Mouse (Mus musculus): ENCODE measurements around the gene Igsf9b. TPM values are rescaled to one million over a fixed set of nuclear protein-coding genes. Genes with fewer than 3 reads are reported as not detected.

Gene Igsf9b
- polyA plus RNA-seq, 1 experiment from 2014 or later = 2.6 TPM

DNA sequence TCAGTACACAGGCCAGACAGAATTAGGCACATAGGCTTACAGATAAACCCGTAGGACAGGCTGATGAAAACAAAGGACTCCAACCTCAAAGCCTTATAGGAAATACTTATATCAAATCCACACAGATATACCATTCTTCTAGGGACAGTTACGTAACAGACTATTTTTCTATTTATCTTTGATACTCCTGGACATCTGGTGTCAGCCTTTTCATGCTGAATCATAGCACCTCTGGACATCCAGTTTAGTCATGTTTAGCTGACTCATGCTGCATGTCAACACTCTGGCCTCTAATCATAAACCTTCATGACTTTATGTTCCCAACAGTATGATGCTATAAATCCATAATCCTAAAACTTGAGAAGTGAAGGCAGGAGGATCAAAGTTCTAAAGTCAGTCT lies 29.1 kb upstream of the Igsf9b start:
- H3K4me3 ChIP-seq (ENCODE audit: low read length) = no peak overlapping the region
- H3K36me3 ChIP-seq (ENCODE audit: control insufficient read depth, insufficient read depth, low read length) = no peaks in the 10 kb centered on the region
- H3K4me2 ChIP-seq (ENCODE audit: low read depth, low read length) = no peak overlapping the region
- H3K27ac ChIP-seq (ENCODE audit: low read length) = no peak overlapping the region
- 74% methylated on average over 2 of the region's 2 CpGs for WGBS
- no peaks in the 10 kb centered on the region for H3K9me3 ChIP-seq (ENCODE audit: control insufficient read depth, low read length)
- no peaks in the 10 kb centered on the region for H3K27me3 ChIP-seq (ENCODE audit: control insufficient read depth, insufficient read depth, low read depth, low read length)
- no peak overlapping the region for H3K9ac ChIP-seq (ENCODE audit: low read length)
- no peaks in the 10 kb centered on the region for H3K4me1 ChIP-seq (replicated peaks; ENCODE audit: control insufficient read depth, insufficient read depth, low read length)
- ATAC-seq (ENCODE audit: low read depth) = no peak

DNA sequence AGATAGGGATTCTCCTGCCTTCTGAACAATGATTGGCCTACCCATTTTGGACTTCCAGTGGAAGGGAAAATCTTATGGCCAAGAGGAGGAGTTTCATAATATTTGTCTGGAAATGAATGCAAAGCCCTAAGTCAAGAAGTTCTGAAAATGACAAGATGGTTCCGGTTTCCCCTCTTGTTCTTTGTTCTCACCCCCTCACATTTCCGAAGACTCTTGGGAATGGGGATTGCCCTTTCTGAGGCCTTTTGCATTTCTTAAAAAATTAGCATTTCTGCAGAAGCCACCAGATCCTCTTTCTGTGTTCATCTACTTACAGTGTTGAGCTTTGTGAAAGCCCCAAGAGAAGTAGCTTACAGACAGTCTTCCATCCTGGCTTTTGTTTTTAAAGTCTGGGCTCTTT lies 27.1 kb upstream of the Igsf9b start:
- no peak overlapping the region for H3K4me3 ChIP-seq (ENCODE audit: low read length)
- no peak for ATAC-seq (ENCODE audit: low read depth)
- no peaks in the 10 kb centered on the region for H3K27me3 ChIP-seq (ENCODE audit: control insufficient read depth, insufficient read depth, low read depth, low read length)
- no peak overlapping the region for H3K27ac ChIP-seq (ENCODE audit: low read length)
- H3K36me3 ChIP-seq (ENCODE audit: control insufficient read depth, insufficient read depth, low read length) = no peaks in the 10 kb centered on the region
- no peaks in the 10 kb centered on the region for H3K4me1 ChIP-seq (replicated peaks; ENCODE audit: control insufficient read depth, insufficient read depth, low read length)
- no peak overlapping the region for H3K4me2 ChIP-seq (ENCODE audit: low read depth, low read length)
- WGBS = 88% methylated on average over 2 of the region's 2 CpGs
- H3K9me3 ChIP-seq (ENCODE audit: control insufficient read depth, low read length) = no peaks in the 10 kb centered on the region
- no peak overlapping the region for H3K9ac ChIP-seq (ENCODE audit: low read length)

DNA sequence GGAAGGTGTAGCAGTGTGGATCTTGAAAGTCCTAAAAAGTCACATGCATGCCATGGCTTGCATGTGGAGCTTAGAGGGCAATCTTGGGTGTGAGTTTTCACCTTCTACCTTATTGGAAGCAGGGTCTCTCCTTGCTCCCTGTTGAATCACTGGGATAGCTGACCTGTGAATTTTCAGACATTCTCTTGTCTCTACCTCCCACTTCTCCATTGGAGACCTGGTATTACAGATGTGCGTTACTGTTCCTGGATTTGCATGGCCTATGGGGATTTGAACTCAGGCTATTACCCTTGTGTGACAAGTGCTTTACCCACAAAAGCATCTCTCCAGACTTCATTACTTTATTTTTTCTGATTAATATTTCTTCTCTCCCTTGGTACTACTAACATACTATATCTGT lies 26.1 kb upstream of the Igsf9b start:
- H3K9ac ChIP-seq (ENCODE audit: low read length) = no peak overlapping the region
- no peak overlapping the region for H3K27ac ChIP-seq (ENCODE audit: low read length)
- ATAC-seq (ENCODE audit: low read depth) = no peak
- no peaks in the 10 kb centered on the region for H3K4me1 ChIP-seq (replicated peaks; ENCODE audit: control insufficient read depth, insufficient read depth, low read length)
- no peaks in the 10 kb centered on the region for H3K9me3 ChIP-seq (ENCODE audit: control insufficient read depth, low read length)
- no peaks in the 10 kb centered on the region for H3K36me3 ChIP-seq (ENCODE audit: control insufficient read depth, insufficient read depth, low read length)
- no peak overlapping the region for H3K4me2 ChIP-seq (ENCODE audit: low read depth, low read length)
- WGBS = 82% methylated on average over 1 of the region's 1 CpGs
- no peaks in the 10 kb centered on the region for H3K27me3 ChIP-seq (ENCODE audit: control insufficient read depth, insufficient read depth, low read depth, low read length)
- no peak overlapping the region for H3K4me3 ChIP-seq (ENCODE audit: low read length)

DNA sequence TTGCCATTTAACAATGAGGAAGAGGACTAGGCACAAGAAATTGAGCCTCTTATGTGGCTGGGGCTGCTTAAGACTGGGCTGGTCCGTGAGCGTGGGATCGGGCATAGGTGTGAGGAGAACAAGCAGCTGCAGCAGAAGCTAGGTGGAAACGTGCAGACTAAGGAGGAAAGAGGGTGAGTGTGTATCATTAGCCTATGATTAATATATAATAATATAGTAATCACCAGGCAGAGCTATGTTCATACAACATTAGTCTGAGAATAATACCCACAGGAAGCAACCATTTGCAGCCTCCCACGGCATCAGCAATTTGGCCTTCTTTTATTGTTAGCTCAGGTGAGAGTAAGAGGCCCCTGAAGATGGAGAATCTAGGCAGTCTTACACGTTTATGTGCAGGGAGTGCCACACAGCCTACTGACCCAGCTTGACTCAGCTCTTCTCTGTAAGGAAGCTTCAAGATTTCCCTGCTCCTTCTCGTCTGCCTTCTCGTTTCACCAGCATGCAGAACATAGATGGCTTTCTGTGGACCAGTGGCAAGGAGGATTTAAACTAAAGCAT lies 22.6 kb upstream of the Igsf9b start:
- H3K4me1 ChIP-seq (replicated peaks; ENCODE audit: control insufficient read depth, insufficient read depth, low read length) = no peaks in the 10 kb centered on the region
- WGBS = 64% methylated on average over 8 of the region's 8 CpGs
- H3K27me3 ChIP-seq (ENCODE audit: control insufficient read depth, insufficient read depth, low read depth, low read length) = no peaks in the 10 kb centered on the region
- H3K9me3 ChIP-seq (ENCODE audit: control insufficient read depth, low read length) = no peaks in the 10 kb centered on the region
- H3K4me2 ChIP-seq (ENCODE audit: low read depth, low read length) = no peak overlapping the region
- no peak overlapping the region for H3K9ac ChIP-seq (ENCODE audit: low read length)
- ATAC-seq (ENCODE audit: low read depth) = no peak
- no peaks in the 10 kb centered on the region for H3K36me3 ChIP-seq (ENCODE audit: control insufficient read depth, insufficient read depth, low read length)
- no peak overlapping the region for H3K27ac ChIP-seq (ENCODE audit: low read length)
- H3K4me3 ChIP-seq (ENCODE audit: low read length) = no peak overlapping the region

DNA sequence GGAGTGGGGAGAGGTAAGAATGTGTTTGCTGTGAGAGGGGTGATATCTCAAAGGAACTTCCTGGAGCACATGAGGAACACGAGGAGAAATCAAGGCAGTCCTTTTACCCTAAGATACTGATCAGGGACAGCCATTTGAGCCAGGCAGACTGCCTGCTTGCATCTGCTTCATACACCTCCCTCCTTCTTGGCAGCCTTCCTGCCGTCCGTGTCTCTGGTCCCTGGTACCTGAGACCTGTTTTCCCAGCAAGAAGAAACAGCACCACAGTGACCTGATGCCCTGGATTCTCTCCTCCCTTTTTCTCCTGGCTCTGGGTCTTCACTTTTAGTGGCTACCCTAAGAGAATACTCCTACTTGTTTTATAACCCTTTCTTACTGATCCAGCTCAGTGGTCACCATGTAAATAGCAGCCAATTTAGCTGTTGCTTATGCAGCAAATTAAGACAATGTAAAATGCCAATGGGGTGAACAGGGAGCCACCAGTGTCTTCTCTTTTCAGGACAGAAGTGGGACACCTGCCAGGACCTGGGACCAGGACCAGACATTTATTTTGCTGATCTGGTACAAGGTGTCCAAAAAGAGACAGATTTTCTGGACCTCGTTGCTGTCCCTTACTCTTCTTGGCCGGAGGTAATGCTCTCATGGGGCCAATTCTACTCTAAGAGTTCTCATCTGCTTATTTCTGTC lies 21.5 kb upstream of the Igsf9b start:
- no peaks in the 10 kb centered on the region for H3K27me3 ChIP-seq (ENCODE audit: control insufficient read depth, insufficient read depth, low read depth, low read length)
- no peak for ATAC-seq (ENCODE audit: low read depth)
- no peak overlapping the region for H3K4me3 ChIP-seq (ENCODE audit: low read length)
- no peak overlapping the region for H3K27ac ChIP-seq (ENCODE audit: low read length)
- H3K4me2 ChIP-seq (ENCODE audit: low read depth, low read length) = no peak overlapping the region
- H3K4me1 ChIP-seq (replicated peaks; ENCODE audit: control insufficient read depth, insufficient read depth, low read length) = no peaks in the 10 kb centered on the region
- no peaks in the 10 kb centered on the region for H3K9me3 ChIP-seq (ENCODE audit: control insufficient read depth, low read length)
- 57% methylated on average over 5 of the region's 5 CpGs for WGBS
- H3K9ac ChIP-seq (ENCODE audit: low read length) = no peak overlapping the region
- H3K36me3 ChIP-seq (ENCODE audit: control insufficient read depth, insufficient read depth, low read length) = no peaks in the 10 kb centered on the region

DNA sequence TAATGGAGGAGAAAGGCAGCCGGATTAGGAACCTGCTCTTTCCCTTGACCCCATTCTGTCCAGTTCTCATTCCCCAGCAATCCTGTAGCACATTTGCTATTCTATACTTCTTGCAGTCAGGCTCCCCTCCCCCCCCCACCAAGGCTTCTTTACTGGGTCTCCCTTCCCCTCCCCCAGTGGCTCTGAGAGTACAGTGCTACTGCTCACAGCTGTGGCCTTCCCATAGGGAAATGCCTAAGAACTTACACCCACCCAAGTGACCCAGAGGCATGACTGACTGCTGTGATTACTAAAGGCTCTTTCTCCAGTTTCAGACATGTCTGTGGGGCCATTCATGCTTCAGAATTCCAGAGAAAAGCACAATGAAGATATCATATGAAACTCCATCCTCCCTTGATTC lies 20.0 kb upstream of the Igsf9b start:
- H3K4me2 ChIP-seq (ENCODE audit: low read depth, low read length) = no peak overlapping the region
- ATAC-seq (ENCODE audit: low read depth) = no peak
- H3K27me3 ChIP-seq (ENCODE audit: control insufficient read depth, insufficient read depth, low read depth, low read length) = no peaks in the 10 kb centered on the region
- no peaks in the 10 kb centered on the region for H3K36me3 ChIP-seq (ENCODE audit: control insufficient read depth, insufficient read depth, low read length)
- no peak overlapping the region for H3K4me3 ChIP-seq (ENCODE audit: low read length)
- 69% methylated on average over 1 of the region's 1 CpGs for WGBS
- no peak overlapping the region for H3K27ac ChIP-seq (ENCODE audit: low read length)
- H3K9ac ChIP-seq (ENCODE audit: low read length) = no peak overlapping the region
- H3K4me1 ChIP-seq (replicated peaks; ENCODE audit: control insufficient read depth, insufficient read depth, low read length) = no peaks in the 10 kb centered on the region
- H3K9me3 ChIP-seq (ENCODE audit: control insufficient read depth, low read length) = no peaks in the 10 kb centered on the region

DNA sequence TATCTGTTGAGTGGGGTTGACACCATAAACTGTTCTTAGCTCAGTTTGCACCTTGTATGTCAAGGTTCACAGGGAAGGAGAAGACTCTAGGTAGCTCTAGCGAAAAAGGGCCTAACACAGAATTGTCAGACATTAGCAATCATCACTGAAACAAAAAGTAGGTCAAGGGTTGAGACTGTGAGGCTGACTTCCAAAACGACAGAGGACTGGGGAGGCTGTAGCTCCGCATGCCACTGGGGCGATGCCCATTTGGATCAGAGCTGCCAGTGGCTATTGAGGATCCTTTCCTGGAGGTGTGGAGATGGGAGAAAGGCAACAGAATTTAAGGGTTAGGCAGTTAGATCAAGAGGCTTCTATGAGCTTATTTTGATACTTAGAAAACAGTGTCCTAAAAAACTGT lies 18.0 kb upstream of the Igsf9b start:
- Histone ChIP-seq H3K9me3 (ENCODE audit: control insufficient read depth, low read length) (no peaks in the 10 kb centered on the region), H3K4me1 (replicated peaks; ENCODE audit: control insufficient read depth, insufficient read depth, low read length) (no peaks in the 10 kb centered on the region), H3K4me3 (ENCODE audit: low read length) (no peak overlapping the region), H3K9ac (ENCODE audit: low read length) (no peak overlapping the region), H3K27ac (ENCODE audit: low read length) (no peak overlapping the region), H3K36me3 (ENCODE audit: control insufficient read depth, insufficient read depth, low read length) (no peaks in the 10 kb centered on the region), H3K4me2 (ENCODE audit: low read depth, low read length) (no peak overlapping the region), H3K27me3 (ENCODE audit: control insufficient read depth, insufficient read depth, low read depth, low read length) (no peaks in the 10 kb centered on the region)
- ATAC-seq (ENCODE audit: low read depth) = no peak
- 63% methylated on average over 4 of the region's 4 CpGs for WGBS

DNA sequence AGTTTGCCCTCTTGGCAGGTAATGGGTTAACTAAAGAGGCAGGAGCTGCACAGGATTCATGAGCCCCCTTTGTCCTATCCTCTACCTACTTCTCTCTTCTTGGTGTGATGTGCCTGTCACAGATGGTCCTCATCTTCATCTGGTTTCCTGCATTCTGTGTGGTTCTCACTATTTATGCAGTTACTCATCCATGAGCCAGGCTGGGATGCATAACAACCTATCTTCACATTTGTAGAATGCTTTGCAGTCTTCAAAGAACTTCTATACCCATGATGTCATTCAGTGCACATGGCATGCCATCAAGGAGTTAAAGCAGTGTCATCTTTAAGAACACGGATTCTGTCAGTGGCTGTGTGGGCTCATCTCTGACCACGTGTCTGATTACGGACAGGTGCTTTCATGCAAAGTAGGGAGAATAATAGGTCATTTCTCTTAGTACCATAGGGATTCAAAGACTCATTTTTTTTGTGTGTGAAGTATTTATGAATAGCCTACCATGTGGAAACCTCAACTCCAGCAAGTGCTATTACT lies 13.2 kb upstream of the Igsf9b start:
- no peaks in the 10 kb centered on the region for H3K36me3 ChIP-seq (ENCODE audit: control insufficient read depth, insufficient read depth, low read length)
- no peak overlapping the region for H3K4me2 ChIP-seq (ENCODE audit: low read depth, low read length)
- H3K9ac ChIP-seq (ENCODE audit: low read length) = no peak overlapping the region
- no peak for ATAC-seq (ENCODE audit: low read depth)
- H3K9me3 ChIP-seq (ENCODE audit: control insufficient read depth, low read length) = no peaks in the 10 kb centered on the region
- whole genome bisulfite sequencing = 66% methylated on average over 3 of the region's 3 CpGs
- H3K27ac ChIP-seq (ENCODE audit: low read length) = no peak overlapping the region
- no peaks in the 10 kb centered on the region for H3K27me3 ChIP-seq (ENCODE audit: control insufficient read depth, insufficient read depth, low read depth, low read length)
- H3K4me1 ChIP-seq (replicated peaks; ENCODE audit: control insufficient read depth, insufficient read depth, low read length) = peaks cover 10% of the 10 kb centered on the region; the same call in 1 of the 2 replicates
- no peak overlapping the region for H3K4me3 ChIP-seq (ENCODE audit: low read length)

DNA sequence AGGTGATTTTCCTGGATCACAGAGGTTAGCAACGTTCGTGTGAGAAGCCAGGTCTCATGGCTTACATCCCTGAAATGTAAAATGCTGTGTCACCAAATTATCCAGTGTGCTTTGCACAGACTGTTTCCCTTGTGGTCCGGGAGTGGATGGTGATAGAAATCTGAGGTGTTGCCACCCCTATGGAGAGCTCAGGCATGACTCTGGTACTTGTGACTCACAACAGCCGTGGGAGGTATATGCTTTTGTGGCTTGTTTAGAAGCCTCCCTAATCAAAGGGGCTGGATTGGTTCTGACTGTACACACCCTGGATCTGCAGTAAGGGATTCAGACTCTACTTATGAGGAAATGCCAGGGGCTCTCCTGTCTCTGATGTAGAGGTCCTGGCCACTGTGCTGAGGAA lies 12.7 kb upstream of the Igsf9b start:
- peaks cover 10% of the 10 kb centered on the region; the same call in 1 of the 2 replicates for H3K4me1 ChIP-seq (replicated peaks; ENCODE audit: control insufficient read depth, insufficient read depth, low read length)
- no peaks in the 10 kb centered on the region for H3K9me3 ChIP-seq (ENCODE audit: control insufficient read depth, low read length)
- no peaks in the 10 kb centered on the region for H3K27me3 ChIP-seq (ENCODE audit: control insufficient read depth, insufficient read depth, low read depth, low read length)
- H3K27ac ChIP-seq (ENCODE audit: low read length) = no peak overlapping the region
- H3K36me3 ChIP-seq (ENCODE audit: control insufficient read depth, insufficient read depth, low read length) = no peaks in the 10 kb centered on the region
- no peak overlapping the region for H3K4me2 ChIP-seq (ENCODE audit: low read depth, low read length)
- ATAC-seq (ENCODE audit: low read depth) = no peak
- WGBS = 69% methylated on average over 4 of the region's 4 CpGs
- no peak overlapping the region for H3K4me3 ChIP-seq (ENCODE audit: low read length)
- H3K9ac ChIP-seq (ENCODE audit: low read length) = no peak overlapping the region

Data from lung, embryonic 16.5 days (tissue).